Mouse (Mus musculus): Measurements from ENCODE around the gene Rin1.
"Not testable (repeated sequence)": the region's sequence is repeated elsewhere in the genome, so short reads cannot be mapped to it uniquely, and the experiment has no call there.

Gene Rin1

DNA sequence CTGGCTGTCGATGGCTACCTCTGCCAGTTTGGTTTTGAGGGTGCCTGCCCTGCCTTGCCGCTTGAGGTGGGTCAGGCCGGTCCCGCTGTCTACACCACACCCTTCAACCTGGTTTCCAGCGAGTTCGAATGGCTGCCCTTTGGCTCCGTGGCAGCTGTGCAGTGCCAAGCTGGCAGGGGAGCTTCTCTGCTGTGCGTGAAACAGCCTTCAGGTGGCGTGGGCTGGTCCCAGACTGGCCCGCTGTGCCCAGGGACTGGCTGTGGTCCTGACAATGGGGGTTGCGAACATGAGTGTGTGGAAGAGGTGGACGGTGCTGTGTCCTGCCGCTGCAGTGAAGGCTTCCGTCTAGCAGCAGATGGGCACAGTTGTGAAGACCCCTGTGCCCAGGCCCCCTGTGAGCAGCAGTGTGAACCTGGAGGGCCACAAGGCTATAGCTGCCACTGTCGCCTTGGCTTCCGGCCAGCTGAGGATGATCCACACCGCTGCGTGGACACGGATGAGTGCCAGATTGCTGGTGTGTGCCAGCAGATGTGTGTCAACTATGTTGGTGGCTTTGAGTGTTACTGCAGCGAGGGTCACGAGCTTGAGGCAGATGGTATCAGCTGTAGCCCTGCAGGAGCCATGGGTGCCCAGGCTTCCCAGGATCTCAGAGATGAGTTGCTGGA lies 18.4 kb downstream of the Rin1 start:
- no peak for DNase-seq (ENCODE audit: low spot score in 2 of 2)

DNA sequence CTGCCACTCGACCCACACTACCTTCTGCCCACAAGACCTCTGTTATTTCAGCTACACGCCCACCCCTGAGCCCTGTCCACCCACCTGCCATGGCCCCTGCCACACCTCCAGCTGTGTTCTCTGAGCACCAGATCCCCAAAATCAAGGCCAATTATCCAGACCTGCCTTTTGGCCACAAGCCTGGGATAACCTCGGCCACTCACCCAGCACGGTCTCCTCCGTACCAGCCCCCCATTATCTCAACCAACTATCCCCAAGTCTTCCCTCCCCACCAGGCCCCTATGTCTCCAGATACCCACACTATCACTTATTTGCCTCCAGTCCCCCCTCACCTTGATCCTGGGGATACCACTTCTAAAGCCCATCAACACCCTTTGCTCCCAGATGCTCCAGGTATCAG lies 19.2 kb downstream of the Rin1 start:
- no peak for DNase-seq (ENCODE audit: low spot score in 2 of 2)

DNA sequence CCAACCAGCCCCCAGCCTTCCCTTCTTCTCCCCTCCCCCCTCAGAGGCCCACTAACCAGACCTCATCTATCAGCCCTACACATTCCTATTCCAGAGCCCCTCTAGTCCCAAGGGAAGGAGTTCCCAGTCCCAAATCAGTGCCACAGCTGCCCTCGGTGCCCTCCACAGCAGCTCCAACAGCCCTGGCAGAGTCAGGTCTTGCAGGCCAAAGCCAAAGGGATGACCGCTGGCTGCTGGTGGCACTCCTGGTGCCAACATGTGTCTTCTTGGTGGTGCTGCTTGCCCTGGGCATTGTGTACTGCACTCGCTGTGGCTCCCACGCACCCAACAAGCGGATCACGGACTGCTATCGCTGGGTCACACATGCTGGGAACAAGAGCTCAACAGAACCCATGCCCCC lies 19.7 kb downstream of the Rin1 start:
- DNase-seq (ENCODE audit: low spot score in 2 of 2), result no peak

DNA sequence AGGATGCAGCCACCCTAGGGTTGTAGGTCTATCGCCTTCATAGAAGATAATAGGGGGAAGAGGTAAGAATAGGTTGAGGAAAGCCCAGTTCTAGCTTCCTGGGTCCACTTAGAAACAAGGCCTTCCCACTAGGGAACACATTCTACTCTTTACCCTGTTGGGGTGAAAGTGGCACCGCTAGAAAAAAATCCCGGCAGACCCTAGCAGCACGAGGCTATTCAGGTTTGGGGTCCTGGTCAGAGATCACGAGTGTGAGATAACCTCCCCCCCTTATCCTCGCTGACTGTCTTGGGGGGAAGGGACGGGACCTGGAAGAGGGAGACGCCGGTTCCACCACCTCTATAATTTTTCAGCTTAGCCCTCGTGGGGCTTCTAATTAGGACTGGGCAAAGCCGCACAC lies 20.8 kb downstream of the Rin1 start:
- DNase-seq (ENCODE audit: low spot score in 2 of 2), result no peak

DNA sequence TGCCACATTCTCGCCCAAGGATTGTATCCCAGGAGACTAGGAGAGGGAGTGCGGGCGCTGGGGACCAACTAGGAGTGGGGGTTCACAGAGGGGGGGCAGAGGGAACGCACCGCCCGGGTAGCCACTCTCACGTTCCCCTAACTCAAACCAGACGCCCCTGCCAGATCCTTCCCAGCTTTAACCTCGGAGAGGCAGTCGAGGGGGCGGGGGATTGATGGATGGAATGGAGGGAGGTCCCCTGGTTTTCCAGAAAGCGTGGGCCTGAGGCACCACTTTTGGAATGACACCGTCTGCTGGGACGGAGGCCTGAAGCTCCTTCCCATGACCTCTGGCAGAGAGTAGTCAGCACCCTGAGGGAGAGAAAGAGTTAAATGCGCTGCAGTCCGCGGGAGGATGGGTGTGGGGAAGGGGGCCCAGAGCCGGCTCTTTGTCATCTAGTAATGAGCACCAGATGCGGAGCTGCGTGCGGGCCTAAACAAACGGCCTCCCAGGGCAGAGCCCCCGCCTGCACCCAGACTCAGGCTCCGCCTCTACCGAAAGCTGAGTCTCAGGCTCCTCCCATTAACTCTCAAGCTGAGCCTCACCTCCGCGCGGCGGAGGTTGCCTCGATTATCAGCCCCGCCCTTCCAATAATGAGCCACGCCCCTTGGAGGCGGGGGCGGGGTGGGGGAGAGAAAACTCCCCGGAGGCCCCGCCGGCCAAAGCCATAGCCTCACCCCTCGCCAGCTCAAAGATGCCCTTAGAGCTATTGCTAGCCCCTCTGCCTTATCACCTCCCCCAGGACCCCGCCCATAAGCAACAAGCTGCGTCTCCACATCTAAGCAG lies 21.5 kb downstream of the Rin1 start:
- peak; percentile 75 to 85 for DNase-seq (ENCODE audit: low spot score in 2 of 2)

DNA sequence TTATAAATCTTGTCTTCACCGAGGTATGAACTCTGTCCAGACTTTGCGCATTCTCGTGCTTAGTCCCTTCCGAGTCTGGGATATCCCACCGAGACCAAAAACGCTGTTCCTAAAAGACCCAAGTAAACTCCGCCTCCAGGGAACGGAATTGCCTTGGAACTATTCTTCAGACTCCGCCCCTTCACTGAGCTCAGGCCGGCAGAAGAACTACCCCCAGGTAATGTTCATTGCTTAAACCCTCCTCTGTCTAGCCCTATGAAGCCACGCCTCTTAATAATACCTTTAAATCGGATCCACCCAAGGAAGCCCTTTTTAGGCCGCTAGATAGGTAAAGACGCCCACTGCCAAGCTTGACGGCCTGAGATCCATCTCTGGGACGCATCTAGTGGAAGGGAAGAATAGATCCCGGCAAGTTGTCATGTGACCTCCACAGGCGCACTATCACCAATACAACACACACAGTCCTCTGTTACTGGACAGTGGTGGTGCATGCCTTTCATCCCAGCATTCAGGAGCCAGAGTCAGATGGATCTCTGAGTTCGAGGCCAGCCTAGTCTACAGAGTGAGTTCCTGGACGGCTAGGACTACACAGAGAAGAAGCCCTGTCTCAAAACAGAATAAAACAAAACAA lies 22.2 kb downstream of the Rin1 start:
- no peak for DNase-seq (ENCODE audit: low spot score in 2 of 2)

DNA sequence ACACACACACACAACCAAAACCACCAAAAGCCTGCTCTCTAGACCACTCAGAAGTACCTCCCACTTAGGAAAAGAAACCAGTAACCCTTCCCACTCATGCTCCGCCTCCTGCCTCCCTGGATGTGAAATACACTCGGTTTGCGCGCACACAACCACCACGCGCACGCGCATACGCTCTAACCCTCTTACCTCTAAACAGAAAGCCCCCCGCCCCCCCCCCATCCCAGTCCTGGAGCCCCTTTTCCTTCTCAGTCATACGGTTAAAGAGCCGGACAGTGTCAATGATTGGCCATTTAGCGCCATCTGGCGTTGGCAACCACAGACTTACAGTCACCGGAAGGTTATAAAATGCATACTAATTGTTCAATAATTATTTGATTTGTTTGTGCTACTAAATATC lies 22.7 kb downstream of the Rin1 start:
- peak; percentile 51 to 53 for DNase-seq (ENCODE audit: low spot score in 2 of 2)

DNA sequence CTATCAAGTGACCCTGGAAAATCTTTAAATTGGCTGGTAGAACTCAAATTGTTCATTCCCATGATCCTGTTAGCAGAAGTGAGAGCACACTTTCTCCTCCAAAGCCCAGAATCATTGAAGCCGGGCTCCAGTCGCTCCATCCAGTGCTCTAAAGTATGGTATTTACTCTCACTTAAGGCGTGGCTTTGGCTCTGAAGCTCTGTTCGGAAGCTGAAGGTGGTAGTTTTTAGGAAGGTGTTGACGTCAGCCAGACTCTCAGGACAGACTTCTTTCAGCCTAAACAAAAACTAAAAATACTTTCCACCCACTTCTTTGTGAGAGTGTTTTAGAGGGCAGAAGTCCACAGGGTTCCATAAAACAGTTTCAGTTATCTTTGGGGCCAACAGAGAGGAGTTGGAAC lies 23.2 kb downstream of the Rin1 start:
- DNase-seq (ENCODE audit: low spot score in 2 of 2), result no peak

DNA sequence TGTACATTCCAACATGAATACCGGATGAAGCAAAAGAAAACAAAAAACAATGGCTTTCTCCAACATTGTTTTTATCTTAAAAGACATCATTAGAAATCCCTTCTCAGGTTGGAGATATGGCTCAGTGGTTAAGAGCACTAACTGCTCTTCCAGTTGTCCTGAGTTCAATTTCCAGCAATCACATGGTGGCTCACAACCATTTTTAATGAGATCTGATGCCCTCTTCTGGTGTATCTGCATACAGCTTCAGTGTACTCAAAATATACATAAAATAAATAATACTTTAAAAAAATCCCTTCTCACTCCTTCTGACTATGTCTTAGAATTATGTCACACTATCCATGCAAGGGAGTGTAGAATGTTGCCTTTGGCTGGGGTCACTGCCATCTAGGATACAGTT lies 29.0 kb downstream of the Rin1 start:
- DNase-seq (ENCODE audit: low spot score in 2 of 2), result no peak

DNA sequence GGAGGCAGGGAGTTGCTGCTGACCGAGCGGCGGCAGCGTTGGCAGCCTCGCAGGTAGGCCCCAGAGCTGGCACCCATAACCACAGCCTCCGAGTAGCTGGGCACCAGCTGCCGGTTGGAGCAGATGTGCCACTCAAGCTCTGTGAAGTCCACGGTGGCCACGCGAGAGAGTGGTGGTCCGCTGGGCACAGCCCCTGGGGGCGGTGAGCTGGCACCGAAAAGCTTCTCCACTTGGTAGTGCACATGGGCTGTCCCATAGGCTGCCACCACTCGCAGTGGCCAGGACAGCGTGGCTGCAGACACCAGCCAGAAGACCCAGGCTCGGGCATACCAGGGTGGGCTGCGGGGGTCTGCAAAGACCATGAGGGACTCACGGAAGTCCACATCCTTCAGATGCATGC lies 31.7 kb downstream of the Rin1 start:
- no peak for DNase-seq (ENCODE audit: low spot score in 2 of 2)

DNA sequence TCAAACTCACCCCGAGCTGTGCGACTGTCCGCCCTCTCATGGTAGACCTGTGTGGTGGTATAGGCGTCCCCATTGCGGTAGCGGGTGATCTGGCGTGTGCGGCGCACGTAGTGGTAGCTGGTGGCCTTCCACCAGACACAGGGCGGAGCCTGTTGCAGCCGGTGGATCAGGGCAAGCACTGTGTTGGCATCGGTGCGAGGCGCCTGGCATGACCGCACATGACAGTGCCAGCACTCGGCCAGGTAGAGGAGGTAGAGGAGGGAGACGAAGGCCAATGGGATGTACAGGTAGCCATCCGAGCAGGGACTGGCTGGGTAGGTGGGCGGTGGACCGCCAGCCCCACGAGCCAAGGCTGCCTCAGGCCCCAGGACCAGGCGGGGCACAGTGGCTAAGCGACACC lies 32.3 kb downstream of the Rin1 start:
- no peak for DNase-seq (ENCODE audit: low spot score in 2 of 2)

DNA sequence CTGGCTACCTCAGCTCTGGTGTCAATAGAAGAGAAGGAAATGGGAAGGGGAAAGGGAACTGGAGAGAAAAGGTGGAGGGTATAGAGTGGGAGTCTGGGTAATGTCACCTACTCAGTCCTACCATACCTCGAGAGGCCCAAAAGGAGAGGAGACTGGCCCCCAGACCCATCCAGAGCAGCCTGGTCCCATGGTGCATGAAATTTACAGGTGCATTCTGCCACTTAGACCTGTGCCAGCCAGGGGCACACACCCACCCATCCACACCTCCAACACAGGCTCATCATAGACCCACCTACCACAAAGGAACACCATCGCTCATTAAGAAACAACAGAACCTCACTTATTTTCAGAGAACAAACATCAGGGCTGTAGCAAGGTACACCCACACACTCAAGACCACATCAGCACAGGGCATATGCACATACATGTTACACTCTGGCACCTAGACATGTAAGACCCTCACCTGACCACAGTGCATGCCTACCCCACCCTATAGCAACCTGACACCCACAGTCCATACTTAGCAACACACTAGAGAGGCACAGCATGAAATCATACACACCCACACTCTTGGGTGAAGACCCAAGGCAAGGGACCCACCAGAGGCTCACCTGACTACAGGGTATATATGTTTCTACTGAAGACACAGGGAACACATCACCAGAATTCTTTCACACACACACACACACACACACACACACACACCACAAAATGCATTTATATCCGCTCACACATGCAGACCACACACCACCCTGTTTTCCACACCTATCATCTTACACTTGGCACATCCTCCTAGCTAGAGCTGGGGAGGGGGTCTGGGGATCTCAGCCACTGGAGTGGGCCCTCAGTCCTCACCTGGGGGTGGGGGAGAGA lies 33.9 kb downstream of the Rin1 start:
- DNase-seq (ENCODE audit: low spot score in 2 of 2), result no peak

DNA sequence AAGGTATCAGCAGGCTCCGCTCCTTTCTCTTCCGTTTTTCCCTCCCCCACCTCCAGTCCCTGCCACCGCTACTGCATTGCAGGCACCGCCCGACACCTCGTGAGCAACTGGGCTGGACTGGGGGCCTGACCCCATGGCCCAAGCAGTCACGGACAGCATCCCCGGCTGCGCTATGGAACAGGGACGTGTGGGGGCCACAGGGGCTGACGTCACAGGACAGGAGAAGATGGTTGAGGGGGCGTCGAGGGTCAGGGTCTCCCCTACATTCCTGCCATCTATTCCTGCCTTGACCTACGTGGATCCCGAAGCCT lies 34.5 kb downstream of the Rin1 start:
- no peak for DNase-seq (ENCODE audit: low spot score in 2 of 2)

DNA sequence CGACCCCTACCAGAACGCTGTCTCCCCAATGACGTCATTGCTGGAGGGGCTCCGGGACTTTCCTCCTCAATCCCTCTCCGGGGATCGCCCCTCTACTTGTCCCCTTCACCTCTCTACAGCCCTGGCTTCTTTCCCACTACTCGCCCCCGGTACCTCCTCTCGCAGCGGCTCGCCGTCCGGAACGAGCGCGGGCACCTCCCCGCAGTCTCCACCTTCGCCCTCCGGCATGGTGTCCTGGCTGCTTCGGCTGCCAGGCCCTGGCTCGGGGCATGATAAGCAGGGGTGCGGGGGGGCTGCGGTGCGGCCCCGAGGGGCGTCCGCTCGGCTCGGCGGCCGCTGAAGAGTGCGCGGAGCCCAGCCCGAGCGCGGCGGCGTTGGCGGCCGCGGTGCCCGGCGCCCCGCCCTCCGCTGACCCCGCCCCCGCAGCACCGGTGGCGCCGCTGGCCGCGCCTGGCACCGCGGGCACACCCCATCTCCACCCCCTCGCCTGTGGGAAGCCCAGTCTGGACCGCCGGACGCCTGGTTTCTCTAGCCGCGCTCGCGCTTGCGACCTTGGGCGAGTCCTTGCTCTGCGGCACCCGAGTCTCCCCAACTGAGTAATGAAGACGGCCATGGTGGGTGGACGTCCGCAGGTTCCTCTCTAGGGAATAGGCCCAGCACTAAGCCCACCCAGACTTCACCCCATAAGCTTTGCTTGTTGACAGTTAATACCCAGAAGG lies 35.0 kb downstream of the Rin1 start, which contains the start of gene Tmem151a:
TSS of gene Tmem151a (minus strand) at position 387 of the 719 bp plus-strand sequence.
- DNase-seq (ENCODE audit: low spot score in 2 of 2), result peak; percentile 45 to 52

DNA sequence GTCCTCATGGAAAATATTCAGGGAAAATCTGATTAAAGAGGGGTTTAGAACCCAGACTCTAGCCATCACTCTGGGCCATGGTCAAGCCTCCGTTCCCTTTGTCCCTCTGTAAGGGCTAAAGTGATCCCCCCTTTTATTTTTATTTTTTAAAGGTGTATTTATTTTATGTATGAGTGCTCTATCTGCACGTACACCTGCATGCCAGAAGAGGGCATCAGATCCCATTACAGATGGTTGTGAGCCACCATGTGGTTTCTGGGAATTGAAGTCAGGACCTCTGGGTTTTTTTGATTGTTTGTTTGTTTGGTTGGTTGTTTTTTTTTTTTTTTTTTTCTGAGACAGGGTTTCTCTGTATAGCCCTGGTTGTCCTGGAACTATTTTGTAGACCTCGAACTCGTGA lies 36.3 kb downstream of the Rin1 start:
- not testable (repeated sequence) for DNase-seq (ENCODE audit: low spot score in 2 of 2)

DNA sequence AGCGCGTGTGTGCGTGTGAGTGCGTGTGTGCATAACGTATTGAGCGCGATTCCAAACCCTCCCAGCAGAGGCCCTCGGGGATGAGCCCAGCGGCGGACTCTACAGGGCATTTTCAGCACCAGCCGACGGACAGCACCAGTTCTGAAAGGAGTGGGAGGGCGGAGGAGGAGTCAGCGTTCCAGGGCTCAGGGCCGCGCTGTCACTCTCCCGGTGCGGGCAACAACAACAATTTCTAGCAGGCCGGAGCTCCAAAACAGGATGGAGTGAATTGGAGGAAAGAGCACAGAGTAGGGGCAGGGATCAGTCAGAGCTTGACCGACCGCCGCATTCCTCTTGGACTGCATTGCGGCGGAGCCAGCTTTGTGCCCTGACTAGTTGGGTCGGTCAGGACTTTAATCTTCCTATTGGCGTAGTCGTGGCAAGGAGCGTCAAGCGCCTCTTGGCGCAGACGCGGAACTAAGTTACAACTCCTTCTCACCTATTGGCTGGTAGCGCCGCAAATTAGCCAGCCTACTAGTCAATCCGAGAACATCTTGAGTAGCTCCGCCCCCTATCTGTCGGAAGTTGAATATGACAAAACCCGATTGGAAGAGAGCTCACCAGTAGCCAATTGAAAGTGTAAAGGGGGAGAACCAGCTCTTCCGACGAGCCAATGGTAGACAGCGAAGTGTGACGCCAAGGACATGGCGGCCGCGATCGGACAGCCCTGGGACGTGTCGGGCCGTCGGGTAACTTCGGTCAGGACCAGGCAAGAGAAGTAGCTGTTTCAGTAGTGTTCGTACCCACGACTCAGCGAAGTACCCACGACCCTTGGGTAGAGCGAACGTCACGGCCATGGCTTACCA lies 37.8 kb downstream of the Rin1 start, which contains the start of gene Yif1a:
TSS of gene Yif1a (plus strand) at position 655 of the 845 bp plus-strand sequence.
- DNase-seq (ENCODE audit: low spot score in 2 of 2), result peak; percentile 87 to 91

DNA sequence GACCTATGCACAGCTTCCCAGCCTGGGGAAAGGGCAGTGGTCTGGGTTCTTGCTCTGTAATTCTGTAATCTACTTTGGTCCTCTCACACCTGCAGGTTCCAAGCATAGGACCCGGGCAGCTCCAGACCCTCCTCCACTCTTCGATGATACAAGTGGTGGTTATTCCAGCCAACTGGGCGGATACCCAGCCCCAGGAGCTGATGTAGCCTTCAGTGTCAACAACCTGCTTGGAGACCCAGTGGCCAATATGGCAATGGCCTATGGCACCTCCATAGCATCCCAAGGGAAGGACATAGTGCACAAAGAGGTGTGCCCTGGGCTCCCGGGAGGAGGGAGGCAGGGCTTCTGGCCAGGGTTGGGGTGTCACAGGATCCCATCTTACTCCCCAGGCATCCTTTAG lies 39.0 kb downstream of the Rin1 start:
- DNase-seq (ENCODE audit: low spot score in 2 of 2), result no peak

DNA sequence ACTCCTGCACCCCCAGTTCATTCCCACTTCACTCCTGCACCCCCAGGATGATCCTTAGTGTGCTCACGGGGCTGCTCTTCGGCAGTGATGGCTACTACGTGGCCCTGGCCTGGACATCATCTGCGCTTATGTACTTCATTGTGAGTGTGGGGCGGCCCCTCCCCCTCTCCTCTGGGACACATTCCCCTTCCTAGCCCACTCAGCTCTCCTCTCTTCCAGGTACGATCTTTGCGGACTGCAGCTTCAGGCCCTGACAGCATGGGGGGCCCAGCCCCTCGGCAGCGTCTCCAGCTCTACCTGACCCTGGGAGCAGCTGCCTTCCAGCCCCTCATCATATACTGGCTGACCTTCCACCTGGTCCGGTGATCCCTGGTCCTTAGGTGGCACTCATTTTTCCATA lies 41.8 kb downstream of the Rin1 start:
- no peak for DNase-seq (ENCODE audit: low spot score in 2 of 2)

DNA sequence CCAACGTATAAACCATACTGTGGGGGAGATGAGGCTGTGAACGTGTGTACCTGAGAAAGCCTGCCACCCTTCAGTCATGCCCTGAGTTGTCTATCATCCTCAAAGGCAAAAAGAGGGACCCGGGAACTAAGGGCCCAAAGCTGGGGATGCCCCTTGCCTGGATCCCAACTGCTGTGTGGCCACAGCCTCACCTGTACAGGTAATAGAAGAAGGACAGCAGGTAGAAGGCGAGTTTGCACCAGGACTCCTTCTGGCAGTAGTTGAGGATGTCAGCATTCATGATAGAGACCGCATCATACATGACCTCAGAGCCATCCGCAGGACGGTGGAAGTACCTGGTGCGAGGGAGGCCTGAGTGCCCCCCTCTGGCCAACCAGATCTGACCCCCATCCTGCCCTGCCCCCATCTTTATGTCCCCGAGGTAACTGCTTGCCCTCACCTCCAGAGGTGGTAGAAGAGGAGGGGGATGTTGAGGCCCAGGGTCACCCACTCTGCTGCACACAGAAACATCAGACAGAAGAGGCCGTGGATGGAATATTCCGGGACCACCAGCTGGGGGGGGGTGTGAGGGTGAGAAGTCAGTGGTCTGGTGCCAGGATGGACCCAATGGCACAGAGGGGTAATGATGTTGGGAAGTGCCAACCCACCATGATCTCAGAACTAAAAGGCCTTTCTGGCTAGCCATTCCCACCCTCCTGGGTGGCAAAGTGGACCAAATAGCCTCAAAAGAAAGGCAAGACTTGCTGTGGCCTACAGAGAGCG lies 43.4 kb downstream of the Rin1 start:
- DNase-seq (ENCODE audit: low spot score in 2 of 2), result no peak

DNA sequence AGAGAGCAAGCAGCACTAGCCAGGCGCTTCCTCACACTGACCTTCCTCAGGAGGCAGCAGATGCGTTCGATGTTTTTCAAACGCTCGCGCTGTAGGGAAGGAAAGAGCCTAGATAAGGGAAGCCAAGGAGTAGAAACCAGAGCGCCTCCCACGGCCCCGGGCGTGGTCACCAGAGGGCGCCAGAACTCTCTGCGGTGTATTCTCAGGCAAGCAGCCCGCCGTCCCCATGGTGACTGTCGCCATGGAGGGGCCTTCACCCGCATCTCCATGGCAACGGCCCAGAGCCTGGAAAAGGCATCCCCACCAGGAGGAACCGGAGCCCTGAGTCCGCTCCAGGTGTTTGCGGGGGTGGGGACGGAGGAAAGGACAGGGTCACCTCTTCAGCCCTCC lies 44.0 kb downstream of the Rin1 start:
- DNase-seq (ENCODE audit: low spot score in 2 of 2), result peak; percentile 83 to 87

Measured in urinary bladder, postnatal 36 days (tissue).